Mouse (Mus musculus): ENCODE data around the gene Fn3k. TPM values are rescaled to one million over a fixed set of nuclear protein-coding genes. Genes with fewer than 3 reads are reported as not detected.

Gene Fn3k
- polyA plus RNA-seq, 1 experiment from 2014 or later: 7.7 TPM

DNA sequence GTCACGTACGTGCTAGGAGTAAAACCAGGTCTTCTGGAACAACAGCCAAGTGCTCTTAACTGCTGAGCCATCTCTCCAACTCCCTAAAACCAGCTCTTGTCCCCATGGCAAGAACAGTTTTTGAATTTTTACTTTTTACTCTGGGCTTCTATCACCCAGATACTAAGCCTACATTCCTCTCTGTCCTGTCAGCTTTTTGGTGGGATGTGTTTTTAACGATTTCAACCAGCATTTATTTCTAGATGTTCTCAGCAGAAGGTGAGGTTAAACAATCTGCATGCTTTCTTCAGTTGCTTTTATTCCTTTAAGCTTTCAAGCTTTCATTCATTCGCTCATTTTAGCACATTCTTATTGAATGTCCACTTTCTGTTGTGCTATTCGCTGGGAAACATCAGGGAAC lies 16.7 kb upstream of the Fn3k start:
- Histone ChIP-seq H3K4me1 (ENCODE audit: control insufficient read depth, insufficient read depth, low read depth, low read length) (peaks cover 11% of the 10 kb centered on the region), H3K36me3 (ENCODE audit: control insufficient read depth, insufficient read depth, low read length) (no peaks in the 10 kb centered on the region), H3K4me2 (ENCODE audit: low read length) (no peak overlapping the region), H3K9me3 (ENCODE audit: control insufficient read depth, low read length) (no peaks in the 10 kb centered on the region), H3K27me3 (replicated peaks; ENCODE audit: control insufficient read depth, insufficient read depth, low read length) (no peaks in the 10 kb centered on the region), H3K27ac (ENCODE audit: low read depth, low read length) (no peak overlapping the region), H3K4me3 (ENCODE audit: low read length) (no peak overlapping the region), H3K9ac (ENCODE audit: low read depth, low read length) (no peak overlapping the region)
- WGBS: 83% methylated on average over 5 of the region's 5 CpGs
- no peak for ATAC-seq

DNA sequence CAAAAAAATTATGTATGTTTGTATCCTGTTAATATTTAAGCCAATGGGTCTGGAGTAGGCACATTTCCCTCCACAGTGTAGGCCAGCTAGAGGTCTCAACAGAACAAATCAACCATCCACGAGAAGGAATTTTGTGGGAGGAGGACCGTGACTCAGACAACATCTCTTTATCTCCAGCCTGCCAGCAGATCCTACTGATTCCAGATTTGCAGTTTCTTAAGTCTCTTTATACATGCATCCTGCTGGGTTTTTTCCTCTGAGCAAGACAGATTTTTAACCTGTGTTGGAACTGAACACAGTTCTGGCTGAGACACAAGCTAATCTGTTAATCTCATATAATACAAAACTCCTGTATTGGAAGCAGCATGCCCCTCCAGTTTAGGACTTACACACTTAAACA lies 15.8 kb upstream of the Fn3k start:
- Histone ChIP-seq H3K9ac (ENCODE audit: low read depth, low read length) (no peak overlapping the region), H3K27me3 (replicated peaks; ENCODE audit: control insufficient read depth, insufficient read depth, low read length) (no peaks in the 10 kb centered on the region), H3K4me1 (ENCODE audit: control insufficient read depth, insufficient read depth, low read depth, low read length) (peaks cover 11% of the 10 kb centered on the region), H3K4me3 (ENCODE audit: low read length) (no peak overlapping the region), H3K27ac (ENCODE audit: low read depth, low read length) (no peak overlapping the region), H3K9me3 (ENCODE audit: control insufficient read depth, low read length) (no peaks in the 10 kb centered on the region), H3K4me2 (ENCODE audit: low read length) (no peak overlapping the region), H3K36me3 (ENCODE audit: control insufficient read depth, insufficient read depth, low read length) (no peaks in the 10 kb centered on the region)
- ATAC-seq: no peak
- 66% methylated on average over 2 of the region's 2 CpGs for WGBS

DNA sequence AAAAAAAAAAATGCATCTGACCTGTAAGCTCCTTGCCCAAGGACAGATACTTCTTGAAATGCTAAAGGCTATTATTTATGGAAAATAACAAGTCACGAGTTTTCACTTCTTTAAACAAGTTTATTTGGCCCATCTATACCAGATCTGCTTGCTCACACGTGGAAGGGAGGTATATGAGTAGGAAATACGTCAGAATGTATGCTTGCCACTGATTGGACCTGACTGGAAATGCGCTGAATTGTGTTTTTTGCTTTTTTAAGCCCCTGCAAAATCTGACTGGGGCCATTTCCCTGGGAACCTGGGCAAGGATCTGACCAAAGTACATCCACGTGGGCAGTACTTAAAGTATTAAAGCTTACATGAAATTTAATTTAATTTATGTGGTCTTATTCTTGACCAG lies 14.3 kb upstream of the Fn3k start:
- H3K4me3 ChIP-seq (ENCODE audit: low read length): peak overlapping the region; percentile 65
- no peaks in the 10 kb centered on the region for H3K9me3 ChIP-seq (ENCODE audit: control insufficient read depth, low read length)
- peak overlapping the region; percentile 56 for H3K4me2 ChIP-seq (ENCODE audit: low read length)
- ATAC-seq: no peak
- 54% methylated on average over 5 of the region's 5 CpGs for WGBS
- peak overlapping the region; percentile 74; the same call in 1 of the 2 replicates for H3K9ac ChIP-seq (ENCODE audit: low read depth, low read length)
- peaks cover 11% of the 10 kb centered on the region for H3K4me1 ChIP-seq (ENCODE audit: control insufficient read depth, insufficient read depth, low read depth, low read length)
- no peak overlapping the region for H3K27ac ChIP-seq (ENCODE audit: low read depth, low read length)
- no peaks in the 10 kb centered on the region for H3K36me3 ChIP-seq (ENCODE audit: control insufficient read depth, insufficient read depth, low read length)
- H3K27me3 ChIP-seq (replicated peaks; ENCODE audit: control insufficient read depth, insufficient read depth, low read length): no peaks in the 10 kb centered on the region

DNA sequence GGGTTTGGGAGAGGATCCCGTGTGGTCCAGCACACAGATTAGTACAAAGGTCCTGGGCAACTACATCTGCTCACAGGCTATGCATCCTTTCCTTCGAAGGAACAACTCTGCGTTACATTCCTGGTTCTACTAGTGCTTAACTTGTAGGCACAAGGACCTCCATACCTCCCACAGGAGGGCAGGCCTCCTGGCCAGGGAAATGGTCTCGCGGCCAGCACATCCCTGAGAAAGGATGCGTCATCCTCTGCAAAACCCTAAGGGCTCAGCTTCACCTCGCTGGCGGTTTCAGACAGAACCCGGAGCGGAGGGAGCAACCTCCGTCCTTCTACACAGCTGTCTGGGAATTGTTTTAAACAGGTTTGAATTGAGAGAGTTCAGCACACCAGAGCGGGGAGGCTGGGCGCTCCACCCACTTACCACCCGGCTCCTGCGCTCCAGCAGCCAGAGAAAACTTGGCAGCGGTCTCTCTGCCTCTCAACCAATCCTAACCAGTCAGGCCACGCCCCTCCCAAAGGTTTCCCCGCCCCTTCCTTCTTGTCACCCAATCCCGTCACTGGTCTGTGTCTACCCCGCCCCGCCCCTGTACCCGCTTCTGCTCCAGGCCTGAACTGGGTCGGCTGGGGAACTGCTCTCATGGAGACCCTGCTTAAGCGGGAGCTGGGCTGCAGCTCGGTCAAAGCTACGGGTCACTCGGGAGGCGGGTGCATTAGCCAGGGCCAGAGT lies 13.7 kb upstream of the Fn3k start, which contains the start of gene Fn3krp:
Fn3krp (plus strand) TSS at position 572 of the 723 bp plus-strand sequence.
- peak within 1 kb of the TSS; percentile 56 for H3K4me2 ChIP-seq (ENCODE audit: low read length)
- H3K9me3 ChIP-seq (ENCODE audit: control insufficient read depth, low read length): no peaks in the 10 kb centered on the region
- peak; percentile 100 for ATAC-seq
- peak within 1 kb of the TSS; percentile 74 for H3K9ac ChIP-seq (ENCODE audit: low read depth, low read length)
- no peaks in the 10 kb centered on the region for H3K36me3 ChIP-seq (ENCODE audit: control insufficient read depth, insufficient read depth, low read length)
- H3K4me1 ChIP-seq (ENCODE audit: control insufficient read depth, insufficient read depth, low read depth, low read length): peaks cover 11% of the 10 kb centered on the region
- peak within 1 kb of the TSS; percentile 65 for H3K4me3 ChIP-seq (ENCODE audit: low read length)
- no peaks in the 10 kb centered on the region for H3K27me3 ChIP-seq (replicated peaks; ENCODE audit: control insufficient read depth, insufficient read depth, low read length)
- under 1% methylated on average over 28 of the region's 28 CpGs for WGBS
- H3K27ac ChIP-seq (ENCODE audit: low read depth, low read length): peak within 1 kb of the TSS; percentile 83

DNA sequence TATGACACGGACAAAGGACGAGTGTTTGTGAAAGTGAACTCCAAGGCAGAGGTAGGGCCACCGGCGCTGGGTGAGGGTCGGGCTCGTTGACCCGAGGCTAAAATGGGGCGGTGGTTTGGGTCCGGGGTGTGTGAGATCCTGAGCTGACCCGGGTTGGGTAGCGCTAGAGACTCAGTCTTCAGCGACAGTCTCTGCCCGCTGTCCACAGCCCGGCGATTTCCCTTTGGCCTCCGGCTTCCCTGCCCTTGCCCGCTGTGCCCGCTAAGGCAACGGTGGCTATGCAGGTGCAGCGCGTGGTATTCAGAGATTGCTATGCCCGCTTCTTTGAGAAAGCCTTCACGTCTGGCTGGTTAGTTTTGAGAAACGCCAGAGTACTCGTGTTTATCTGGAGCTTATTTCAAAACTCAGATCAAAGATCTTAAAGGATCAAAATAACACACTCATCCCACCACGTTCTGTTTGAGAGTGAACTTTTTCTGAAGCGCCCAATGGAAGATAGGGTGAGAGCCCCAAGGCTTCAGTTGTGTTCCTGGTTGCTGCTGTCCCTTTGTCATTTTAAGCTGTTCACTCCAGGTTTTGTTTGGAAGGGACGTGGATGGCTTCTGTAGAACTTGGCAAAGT lies 13.1 kb upstream of the Fn3k start:
- peaks cover 11% of the 10 kb centered on the region for H3K4me1 ChIP-seq (ENCODE audit: control insufficient read depth, insufficient read depth, low read depth, low read length)
- H3K36me3 ChIP-seq (ENCODE audit: control insufficient read depth, insufficient read depth, low read length): no peaks in the 10 kb centered on the region
- under 1% methylated on average over 28 of the region's 28 CpGs for WGBS
- peak overlapping the region; percentile 21; the same call in 1 of the 2 replicates for H3K27ac ChIP-seq (ENCODE audit: low read depth, low read length)
- peak overlapping the region; percentile 72 for H3K9ac ChIP-seq (ENCODE audit: low read depth, low read length)
- no peaks in the 10 kb centered on the region for H3K27me3 ChIP-seq (replicated peaks; ENCODE audit: control insufficient read depth, insufficient read depth, low read length)
- no peaks in the 10 kb centered on the region for H3K9me3 ChIP-seq (ENCODE audit: control insufficient read depth, low read length)
- ATAC-seq: no peak; the same call in 1 of the 2 replicates
- H3K4me2 ChIP-seq (ENCODE audit: low read length): peak overlapping the region; percentile 56
- H3K4me3 ChIP-seq (ENCODE audit: low read length): peak overlapping the region; percentile 65

DNA sequence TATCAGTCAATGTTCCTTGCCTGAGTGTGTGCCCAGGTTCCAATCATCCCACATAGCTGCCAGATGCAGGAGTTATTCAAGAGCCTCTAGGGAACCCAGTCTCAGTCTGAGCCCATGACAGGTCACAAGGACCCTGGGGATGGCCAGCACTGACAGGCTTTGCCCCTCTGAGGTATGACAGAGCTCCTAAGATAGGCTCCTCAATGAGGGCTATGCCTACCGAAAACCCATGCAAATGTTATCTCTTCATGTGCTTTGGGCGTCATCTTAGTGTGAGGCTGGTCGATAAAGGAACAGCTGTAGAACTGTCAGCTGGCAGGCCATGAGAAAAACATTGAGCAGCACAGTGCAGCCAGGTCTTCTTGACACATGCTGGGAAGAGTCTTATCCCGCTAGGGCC lies 1.3 kb upstream of the Fn3k start:
- no peak overlapping the region; the same call in 1 of the 2 replicates for H3K9ac ChIP-seq (ENCODE audit: low read depth, low read length)
- 85% methylated on average over 4 of the region's 4 CpGs for WGBS

DNA sequence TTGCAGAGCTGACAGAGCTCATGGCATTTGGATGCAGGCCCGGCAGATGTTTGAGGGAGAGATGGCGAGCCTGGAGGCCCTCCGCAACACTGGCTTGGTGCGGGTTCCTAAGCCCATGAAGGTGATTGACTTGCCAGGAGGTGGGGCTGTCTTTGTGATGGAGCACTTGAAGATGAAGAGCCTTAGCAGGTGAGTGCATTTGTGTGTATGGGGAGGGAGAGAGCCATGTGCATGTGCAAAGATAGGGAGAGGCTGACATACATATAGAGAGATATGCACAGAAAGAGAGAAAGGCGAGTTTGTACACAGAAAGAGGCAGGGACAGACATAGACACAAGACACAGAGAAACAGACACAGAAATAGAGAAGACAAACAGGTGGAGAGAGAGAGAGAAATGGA lies 2.5 kb downstream of the Fn3k start:
- WGBS: 78% methylated on average over 5 of the region's 5 CpGs
- no peak overlapping the region for H3K4me2 ChIP-seq (ENCODE audit: low read length)
- no peak overlapping the region for H3K27ac ChIP-seq (ENCODE audit: low read depth, low read length)
- H3K4me1 ChIP-seq (ENCODE audit: control insufficient read depth, insufficient read depth, low read depth, low read length): peaks cover 11% of the 10 kb centered on the region
- H3K9ac ChIP-seq (ENCODE audit: low read depth, low read length): no peak overlapping the region
- no peak overlapping the region for H3K4me3 ChIP-seq (ENCODE audit: low read length)
- H3K36me3 ChIP-seq (ENCODE audit: control insufficient read depth, insufficient read depth, low read length): no peaks in the 10 kb centered on the region
- no peak for ATAC-seq
- H3K27me3 ChIP-seq (replicated peaks; ENCODE audit: control insufficient read depth, insufficient read depth, low read length): no peaks in the 10 kb centered on the region
- no peaks in the 10 kb centered on the region for H3K9me3 ChIP-seq (ENCODE audit: control insufficient read depth, low read length)

More for the DNA sequence above, 1.3 kb upstream of the Fn3k start:
- no peak overlapping the region for H3K4me2 ChIP-seq (ENCODE audit: low read length)
- H3K36me3 ChIP-seq (ENCODE audit: control insufficient read depth, insufficient read depth, low read length): peaks cover 7% of the 10 kb centered on the region; the same call in 1 of the 2 replicates
- peaks cover 11% of the 10 kb centered on the region for H3K4me1 ChIP-seq (ENCODE audit: control insufficient read depth, insufficient read depth, low read depth, low read length)
- no peaks in the 10 kb centered on the region for H3K27me3 ChIP-seq (replicated peaks; ENCODE audit: control insufficient read depth, insufficient read depth, low read length)
- no peak overlapping the region for H3K27ac ChIP-seq (ENCODE audit: low read depth, low read length)
- no peak for ATAC-seq
- H3K9me3 ChIP-seq (ENCODE audit: control insufficient read depth, low read length): no peaks in the 10 kb centered on the region
- no peak overlapping the region for H3K4me3 ChIP-seq (ENCODE audit: low read length)

DNA sequence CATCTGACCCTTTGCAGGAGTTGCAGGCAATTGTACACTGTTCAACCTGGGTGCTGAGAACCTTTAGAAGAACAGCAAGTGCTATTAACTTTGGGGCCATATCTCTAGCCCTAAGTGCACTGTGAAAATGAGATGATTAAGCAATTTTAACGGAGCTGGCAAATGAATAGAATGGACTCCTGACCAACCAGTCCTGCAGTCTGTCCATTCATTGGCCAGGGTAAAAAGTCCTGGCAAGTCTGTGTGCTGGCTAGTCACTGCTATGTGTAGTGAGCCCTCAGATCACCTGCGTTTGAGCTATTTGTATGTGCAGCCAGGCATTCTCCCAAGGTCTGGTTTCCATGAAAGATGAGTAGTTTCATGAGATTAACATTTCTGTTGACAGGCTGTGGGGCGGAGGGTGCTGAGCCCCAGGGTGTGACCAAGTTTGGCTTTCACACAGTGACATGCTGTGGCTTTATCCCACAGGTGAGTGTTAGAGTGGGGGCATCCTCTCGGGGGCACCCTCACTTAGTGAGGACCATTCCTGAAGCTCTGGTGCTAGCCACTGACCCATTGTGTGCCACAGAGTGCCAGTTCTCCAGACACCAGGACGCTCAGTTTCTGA lies 5.1 kb downstream of the Fn3k start:
- no peak for ATAC-seq
- WGBS: 65% methylated on average over 5 of the region's 5 CpGs
- no peaks in the 10 kb centered on the region for H3K36me3 ChIP-seq (ENCODE audit: control insufficient read depth, insufficient read depth, low read length)

DNA sequence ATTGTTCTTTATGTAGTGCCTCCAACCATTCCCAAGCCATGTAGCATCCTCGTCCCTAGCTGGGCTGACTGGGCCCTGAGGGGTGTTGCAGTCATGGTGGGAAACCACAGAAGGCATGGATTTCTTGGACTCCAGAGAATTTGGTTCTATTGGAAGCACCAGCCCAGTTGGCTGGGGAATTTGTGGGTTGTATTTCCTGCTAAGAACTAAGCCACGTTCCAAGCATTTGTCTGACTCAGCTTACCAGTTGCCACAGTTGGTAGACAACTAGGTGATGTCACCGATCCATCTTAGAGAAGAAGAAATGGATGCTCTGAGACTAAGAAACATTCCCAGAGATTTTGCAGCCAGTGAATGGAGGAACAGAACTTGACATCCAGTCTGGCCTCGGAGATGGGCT lies 6.9 kb downstream of the Fn3k start:
- Histone ChIP-seq H3K27ac (ENCODE audit: low read depth, low read length) (no peak overlapping the region), H3K9me3 (ENCODE audit: control insufficient read depth, low read length) (no peaks in the 10 kb centered on the region), H3K4me2 (ENCODE audit: low read length) (no peak overlapping the region), H3K4me3 (ENCODE audit: low read length) (no peak overlapping the region), H3K4me1 (ENCODE audit: control insufficient read depth, insufficient read depth, low read depth, low read length) (no peaks in the 10 kb centered on the region), H3K27me3 (replicated peaks; ENCODE audit: control insufficient read depth, insufficient read depth, low read length) (no peaks in the 10 kb centered on the region; the same call in 1 of the 2 replicates), H3K36me3 (ENCODE audit: control insufficient read depth, insufficient read depth, low read length) (no peaks in the 10 kb centered on the region), H3K9ac (ENCODE audit: low read depth, low read length) (no peak overlapping the region)
- no peak for ATAC-seq
- WGBS: 86% methylated on average over 4 of the region's 4 CpGs

More for the DNA sequence above, 5.1 kb downstream of the Fn3k start:
- Histone ChIP-seq H3K27ac (ENCODE audit: low read depth, low read length) (no peak overlapping the region), H3K4me2 (ENCODE audit: low read length) (no peak overlapping the region), H3K9me3 (ENCODE audit: control insufficient read depth, low read length) (no peaks in the 10 kb centered on the region), H3K4me1 (ENCODE audit: control insufficient read depth, insufficient read depth, low read depth, low read length) (no peaks in the 10 kb centered on the region; the same call in 1 of the 2 replicates), H3K9ac (ENCODE audit: low read depth, low read length) (no peak overlapping the region), H3K4me3 (ENCODE audit: low read length) (no peak overlapping the region), H3K27me3 (replicated peaks; ENCODE audit: control insufficient read depth, insufficient read depth, low read length) (no peaks in the 10 kb centered on the region)

Data from hindbrain, embryonic 16.5 days (tissue).